Mouse (Mus musculus) embryonic facial prominence, embryonic 10.5 days (tissue): ENCODE measurements around the gene Samd5. TPM values are rescaled to one million over a fixed set of nuclear protein-coding genes. Genes with fewer than 3 reads are reported as not detected.
A peak's percentile ranks its signal among the peaks of the same experiment; 100 is the strongest.

Source experiments
- DNase-seq: peaks from one replicate; pipeline ENCODE4 v3.0.0-alpha.2; 2017; ENCODE audit warnings: low spot score
- H3K27ac ChIP-seq: fragments of 300-500 bp; sonication (generic); replicated peaks from 2 replicates; pipeline ENCODE4 v1.5.1; 2016; ENCODE audit warnings: mild to moderate bottlenecking
- H3K27me3 ChIP-seq: fragments of 300-500 bp; sonication (generic); replicated peaks from 2 replicates; pipeline ENCODE4 v1.6.1; 2016; ENCODE audit warnings: low read depth, mild to moderate bottlenecking; ENCODE audit not compliant: poor library complexity, severe bottlenecking
- H3K36me3 ChIP-seq: fragments of 300-500 bp; sonication (generic); replicated peaks from 2 replicates; pipeline ENCODE4 v1.6.1; 2016; ENCODE audit warnings: mild to moderate bottlenecking, moderate library complexity
- H3K4me1 ChIP-seq: fragments of 300-500 bp; sonication (generic); 2 replicates; pipeline ENCODE4 v1.6.1; 2016
- H3K4me3 ChIP-seq: fragments of 300-500 bp; sonication (generic); 2 replicates; pipeline ENCODE4 v1.5.1; 2016; ENCODE audit warnings: mild to moderate bottlenecking, moderate library complexity
- H3K9me3 ChIP-seq: fragments of 300-500 bp; sonication (generic); 2 replicates; pipeline ENCODE4 v1.6.1; 2016; ENCODE audit warnings: mild to moderate bottlenecking
- WGBS: fragments of 180-500 bp; shearing (Covaris S2); methylation state at CpG from one replicate; pipeline ENCODE4 v1.1.7; 2016; 5-methylcytosine and 5-hydroxymethylcytosine counted together
- polyA plus RNA-seq: library from polyadenylated mRNA; unstranded; fragments of >200 nt; fragmentation: Nextera tagmentation; extraction: Ambion mirVana; gene quantifications from 2 replicates; pipeline ENCODE4 v1.2.1, GENCODE M21; 2016

Gene Samd5
- polyA plus RNA-seq, 1 experiment from 2014 or later, result 4.3 TPM

DNA sequence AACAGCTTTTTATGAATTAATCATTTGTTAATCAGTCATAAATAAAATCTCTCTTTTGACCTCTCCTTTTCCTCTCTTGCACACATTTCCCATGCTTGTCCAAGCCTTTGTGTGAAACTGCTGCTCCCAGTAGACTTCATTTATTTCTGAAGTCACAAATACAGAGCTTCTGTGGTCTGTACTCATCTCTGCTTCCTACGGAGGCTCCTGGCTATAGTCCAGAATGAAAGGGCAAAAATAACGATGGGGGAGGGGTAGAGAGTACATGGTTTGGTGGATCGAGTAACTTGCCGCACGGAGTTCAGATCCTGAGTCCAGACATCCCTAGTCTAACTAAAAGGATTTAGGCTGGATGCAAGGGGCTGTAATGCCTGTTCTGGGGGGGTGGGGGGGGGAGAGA lies 3.1 kb upstream of the Samd5 start:
- H3K36me3 ChIP-seq, result no peaks in the 10 kb centered on the region
- peaks cover 38% of the 10 kb centered on the region for H3K4me1 ChIP-seq
- 48% methylated on average over 5 of the region's 5 CpGs for WGBS

GRCm38 (mm10) chr10:9676886-9677285 lies 1.9 kb upstream of the Samd5 start:
- Histone ChIP-seq H3K36me3 (no peaks in the 10 kb centered on the region), H3K4me3 (peak overlapping the region; percentile 79), H3K4me1 (peaks cover 39% of the 10 kb centered on the region), H3K27ac (no peak overlapping the region), H3K27me3 (peaks cover 62% of the 10 kb centered on the region), H3K9me3 (no peaks in the 10 kb centered on the region)
- 2% methylated on average over 17 of the region's 17 CpGs for WGBS
- peak; percentile 83 for DNase-seq

More for the DNA sequence above, 3.1 kb upstream of the Samd5 start:
- no peak overlapping the region for H3K27ac ChIP-seq
- no peaks in the 10 kb centered on the region for H3K9me3 ChIP-seq
- no peak for DNase-seq
- peaks cover 57% of the 10 kb centered on the region for H3K27me3 ChIP-seq
- no peak overlapping the region for H3K4me3 ChIP-seq

- H3K27ac ChIP-seq, result 0 out of 2 replicates have a peak overlapping the region, but pooled peaks have one; percentile 80
- no peaks in the 10 kb centered on the region for H3K36me3 ChIP-seq
- no peaks in the 10 kb centered on the region for H3K9me3 ChIP-seq
- H3K27me3 ChIP-seq, result peaks cover 62% of the 10 kb centered on the region
- DNase-seq, result no peak
- H3K4me1 ChIP-seq, result peaks cover 39% of the 10 kb centered on the region
- under 1% methylated on average over 7 of the region's 7 CpGs for WGBS
- H3K4me3 ChIP-seq, result peak overlapping the region; percentile 79
Observed at GRCm38 (mm10) chr10:9676418-9676786, 1.4 kb upstream of the Samd5 start.

DNA sequence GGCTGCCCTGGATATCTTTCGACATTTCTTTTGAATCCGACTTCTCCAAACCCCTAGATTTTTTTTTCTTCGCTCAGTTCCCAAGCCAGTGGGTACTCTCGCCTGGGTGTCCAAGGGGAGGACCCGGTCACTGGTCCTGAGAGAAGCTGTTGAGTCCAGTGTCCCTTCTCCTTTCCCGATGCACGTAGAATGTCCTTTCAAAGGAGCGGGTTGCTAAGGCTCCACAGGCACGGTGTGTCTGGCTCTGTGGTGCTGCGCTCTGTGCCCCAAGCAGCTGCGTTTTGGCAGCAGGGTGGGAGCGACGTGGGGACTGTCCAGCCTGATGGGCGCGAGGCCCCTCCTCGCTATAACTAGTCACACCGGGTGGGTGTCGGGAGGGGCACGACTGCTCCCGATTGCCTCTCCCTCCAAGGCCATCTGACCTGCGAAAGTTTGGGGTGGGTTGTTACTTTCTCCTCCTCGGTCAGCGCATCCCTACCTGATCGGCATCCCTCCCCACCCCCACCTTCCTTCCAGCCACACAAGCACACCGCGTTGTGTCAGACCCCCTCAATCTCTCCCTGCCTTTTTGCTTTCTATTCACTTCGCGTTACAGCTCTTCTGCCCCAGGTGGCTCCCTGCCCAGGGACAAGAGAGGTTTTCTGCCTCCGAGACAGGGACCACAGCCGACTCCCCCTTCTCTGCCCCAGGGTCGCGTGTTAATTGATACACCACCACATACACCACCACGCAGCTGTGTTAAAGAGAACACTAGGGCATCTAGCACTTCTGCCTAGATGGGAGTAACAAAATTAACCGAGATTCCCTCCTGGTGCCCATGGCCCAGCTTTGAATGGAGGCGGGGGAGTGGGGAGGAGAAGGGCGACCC lies 776 bp upstream of the Samd5 start:
- Histone ChIP-seq H3K9me3 (no peaks in the 10 kb centered on the region), H3K36me3 (no peaks in the 10 kb centered on the region), H3K27ac (peak overlapping the region; percentile 80), H3K27me3 (peaks cover 59% of the 10 kb centered on the region), H3K4me3 (peak overlapping the region; percentile 79), H3K4me1 (peaks cover 39% of the 10 kb centered on the region)
- 1% methylated on average over 36 of the region's 36 CpGs for WGBS
- DNase-seq, result peak; percentile 44

DNA sequence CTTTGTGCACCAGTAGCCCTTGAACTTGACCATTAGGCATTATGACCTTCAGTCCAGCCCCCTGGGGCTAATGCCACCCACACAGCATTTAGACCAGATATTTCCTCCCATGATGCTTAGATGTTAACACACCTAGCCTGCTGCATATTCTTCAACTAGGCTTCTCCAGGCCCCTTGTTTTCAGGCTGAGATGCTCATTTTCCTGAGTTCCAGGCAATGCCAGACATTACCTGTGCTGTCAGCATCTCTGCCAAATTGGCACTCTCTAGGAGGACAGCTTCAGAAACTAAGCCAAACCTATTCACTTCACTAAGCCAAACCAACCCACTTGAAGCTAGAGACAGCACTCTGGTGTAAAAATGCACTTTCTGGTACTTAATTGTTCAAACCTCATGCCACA lies 1.7 kb downstream of the Samd5 start:
- H3K27ac ChIP-seq, result no peak overlapping the region
- no peaks in the 10 kb centered on the region for H3K36me3 ChIP-seq
- peaks cover 53% of the 10 kb centered on the region for H3K27me3 ChIP-seq
- H3K4me3 ChIP-seq, result peak overlapping the region; percentile 79
- no peak for DNase-seq
- H3K4me1 ChIP-seq, result peaks cover 37% of the 10 kb centered on the region
- H3K9me3 ChIP-seq, result no peaks in the 10 kb centered on the region

GRCm38 (mm10) chr10:9672751-9673150 lies 2.3 kb downstream of the Samd5 start:
- Histone ChIP-seq H3K27ac (no peak overlapping the region), H3K27me3 (peaks cover 47% of the 10 kb centered on the region), H3K36me3 (no peaks in the 10 kb centered on the region), H3K4me3 (peak overlapping the region; percentile 79), H3K9me3 (no peaks in the 10 kb centered on the region), H3K4me1 (peaks cover 34% of the 10 kb centered on the region)
- WGBS, result 88% methylated on average over 5 of the region's 5 CpGs
- no peak for DNase-seq

GRCm38 (mm10) chr10:9670351-9670750 lies 4.7 kb downstream of the Samd5 start:
- no peak overlapping the region for H3K27ac ChIP-seq
- H3K36me3 ChIP-seq, result no peaks in the 10 kb centered on the region
- 88% methylated on average over 6 of the region's 6 CpGs for WGBS
- no peaks in the 10 kb centered on the region for H3K9me3 ChIP-seq
- H3K4me1 ChIP-seq, result peaks cover 15% of the 10 kb centered on the region
- no peak overlapping the region for H3K4me3 ChIP-seq
- peaks cover 26% of the 10 kb centered on the region for H3K27me3 ChIP-seq
- DNase-seq, result no peak

DNA sequence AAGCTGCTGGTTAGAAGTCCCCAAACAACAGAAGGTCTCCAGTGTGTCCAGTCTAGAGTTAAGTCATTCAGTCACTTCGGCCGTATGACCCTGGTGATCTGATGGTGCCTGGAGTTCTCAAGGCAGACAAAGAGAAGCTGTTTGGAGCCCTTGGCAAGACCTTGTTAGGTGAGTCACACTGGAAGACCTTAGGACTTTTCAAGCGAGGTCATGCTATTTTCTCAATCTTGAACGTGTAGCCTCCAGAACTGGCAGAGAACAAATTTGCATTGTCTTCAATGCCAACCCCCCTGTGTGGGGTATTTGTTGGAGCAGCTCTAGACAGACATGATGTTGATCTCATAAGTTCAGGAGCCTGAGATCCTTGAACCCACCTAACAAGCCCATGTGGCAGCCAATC lies 6.2 kb downstream of the Samd5 start:
- Histone ChIP-seq H3K9me3 (no peaks in the 10 kb centered on the region), H3K36me3 (no peaks in the 10 kb centered on the region), H3K27me3 (peaks cover 13% of the 10 kb centered on the region), H3K4me1 (peaks cover 3% of the 10 kb centered on the region; the same call in 1 of the 2 replicates), H3K4me3 (no peak overlapping the region), H3K27ac (no peak overlapping the region)
- no peak for DNase-seq
- WGBS, result 79% methylated on average over 4 of the region's 4 CpGs

DNA sequence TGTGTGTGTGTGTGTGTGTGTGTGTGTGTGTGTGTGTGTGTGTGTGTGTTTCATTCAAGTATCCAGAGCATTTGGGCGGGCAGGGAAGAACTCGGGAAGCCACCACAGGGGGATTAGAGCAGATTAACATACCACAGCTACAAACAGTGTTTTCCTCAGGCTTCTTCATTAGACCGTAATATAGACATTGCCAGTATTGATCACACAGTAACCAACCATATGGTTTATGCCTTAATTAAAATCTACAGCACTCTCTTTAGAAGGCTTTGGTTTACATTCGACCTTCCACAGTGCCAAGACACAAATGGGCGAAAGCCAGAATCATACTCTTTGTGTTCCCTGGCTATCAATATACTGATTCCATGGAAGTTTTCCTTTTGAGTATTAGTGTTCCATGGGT lies 22.1 kb downstream of the Samd5 start:
- H3K4me1 ChIP-seq, result peaks cover 10% of the 10 kb centered on the region
- no peak for DNase-seq
- no peaks in the 10 kb centered on the region for H3K27me3 ChIP-seq
- 83% methylated on average over 5 of the region's 5 CpGs for WGBS
- no peak overlapping the region for H3K27ac ChIP-seq
- no peak overlapping the region for H3K4me3 ChIP-seq
- H3K36me3 ChIP-seq, result no peaks in the 10 kb centered on the region
- H3K9me3 ChIP-seq, result no peaks in the 10 kb centered on the region

- peak; percentile 34 for DNase-seq
- WGBS, result 60% methylated on average over 6 of the region's 6 CpGs
- H3K27me3 ChIP-seq, result no peaks in the 10 kb centered on the region
- H3K4me3 ChIP-seq, result no peak overlapping the region
- H3K4me1 ChIP-seq, result peaks cover 10% of the 10 kb centered on the region
- no peaks in the 10 kb centered on the region for H3K36me3 ChIP-seq
- no peaks in the 10 kb centered on the region for H3K9me3 ChIP-seq
- H3K27ac ChIP-seq, result 0 out of 2 replicates have a peak overlapping the region, but pooled peaks have one; percentile 30
Observed at GRCm38 (mm10) chr10:9650050-9650825, 24.8 kb downstream of the Samd5 start.

DNA sequence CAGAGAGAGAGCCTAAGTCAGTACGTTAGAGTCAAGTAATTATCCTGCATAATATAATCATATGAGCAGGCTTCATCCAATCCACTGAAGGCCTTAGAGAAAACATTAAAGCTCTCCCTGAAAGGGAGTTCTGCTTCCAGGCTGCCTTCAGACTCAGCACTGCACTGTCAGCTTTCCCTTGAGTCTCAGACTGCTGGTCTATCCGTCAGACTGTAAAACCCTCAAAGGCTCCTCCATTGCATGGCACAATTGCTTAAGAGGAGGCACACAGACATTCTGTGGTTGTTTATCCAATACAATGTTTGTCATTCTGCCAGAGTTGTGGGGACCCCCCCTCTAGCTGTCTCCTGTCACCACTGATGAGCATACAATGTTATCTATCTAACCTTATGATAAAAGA lies 26.5 kb downstream of the Samd5 start:
- no peak overlapping the region for H3K4me3 ChIP-seq
- DNase-seq, result no peak
- no peaks in the 10 kb centered on the region for H3K9me3 ChIP-seq
- no peaks in the 10 kb centered on the region for H3K36me3 ChIP-seq
- H3K4me1 ChIP-seq, result peaks cover 10% of the 10 kb centered on the region
- WGBS, result 63% methylated on average over 2 of the region's 2 CpGs
- H3K27me3 ChIP-seq, result no peaks in the 10 kb centered on the region
- no peak overlapping the region for H3K27ac ChIP-seq

DNA sequence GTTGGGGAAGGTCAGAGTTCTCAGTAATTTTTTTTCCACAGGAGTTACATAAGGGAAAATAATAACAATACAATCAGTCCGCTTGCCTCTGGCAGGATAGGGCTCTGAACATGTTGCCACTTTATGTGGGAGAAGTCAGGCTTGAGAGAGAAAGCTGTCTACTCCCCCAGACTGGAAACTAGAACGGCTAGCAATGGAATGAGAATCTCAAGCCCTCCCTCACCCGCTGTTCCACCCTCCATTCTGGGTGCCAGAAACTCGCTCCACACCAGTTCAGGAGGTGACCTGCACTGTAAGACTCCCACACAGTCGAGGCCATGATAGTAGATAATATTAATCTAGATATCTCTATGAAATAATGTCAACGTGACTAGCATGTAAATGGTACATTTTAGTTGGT lies 27.3 kb downstream of the Samd5 start:
- 82% methylated on average over 6 of the region's 6 CpGs for WGBS
- no peak for DNase-seq
- Histone ChIP-seq H3K27ac (no peak overlapping the region), H3K36me3 (no peaks in the 10 kb centered on the region), H3K9me3 (no peaks in the 10 kb centered on the region), H3K4me1 (peaks cover 10% of the 10 kb centered on the region), H3K27me3 (no peaks in the 10 kb centered on the region), H3K4me3 (no peak overlapping the region)

DNA sequence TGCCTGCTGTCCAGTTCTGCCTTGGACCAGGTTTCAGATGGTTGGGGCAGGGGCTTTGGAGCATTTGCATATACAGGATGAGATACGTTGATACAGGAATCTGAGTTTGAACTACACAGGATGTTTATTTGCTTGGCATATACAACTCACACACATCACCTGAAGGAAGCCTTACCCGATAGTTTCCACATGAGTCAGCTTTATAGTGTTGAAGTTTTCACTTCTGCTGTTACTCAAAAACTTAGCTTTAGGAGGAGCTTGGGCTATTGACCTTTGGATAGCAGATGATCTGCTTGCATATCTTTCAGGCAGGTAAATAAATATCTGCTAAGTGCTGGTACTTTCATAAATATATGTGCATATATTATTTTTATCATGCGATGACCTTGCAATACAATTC lies 28.6 kb downstream of the Samd5 start:
- WGBS, result 91% methylated on average over 3 of the region's 3 CpGs
- no peaks in the 10 kb centered on the region for H3K36me3 ChIP-seq
- no peak overlapping the region for H3K4me3 ChIP-seq
- H3K4me1 ChIP-seq, result peaks cover 10% of the 10 kb centered on the region
- no peaks in the 10 kb centered on the region for H3K9me3 ChIP-seq
- H3K27me3 ChIP-seq, result no peaks in the 10 kb centered on the region
- no peak for DNase-seq
- no peak overlapping the region for H3K27ac ChIP-seq
